Mouse (Mus musculus) kidney, postnatal 25 days (tissue): ENCODE data around the gene Ambp.

Source experiments
- DNase-seq, 2 experiments: peaks; one replicate each; pipeline ENCODE4 v3.0.0; 2021; ENCODE audit warnings: mixed read lengths in 2 of 2

Gene Ambp

DNA sequence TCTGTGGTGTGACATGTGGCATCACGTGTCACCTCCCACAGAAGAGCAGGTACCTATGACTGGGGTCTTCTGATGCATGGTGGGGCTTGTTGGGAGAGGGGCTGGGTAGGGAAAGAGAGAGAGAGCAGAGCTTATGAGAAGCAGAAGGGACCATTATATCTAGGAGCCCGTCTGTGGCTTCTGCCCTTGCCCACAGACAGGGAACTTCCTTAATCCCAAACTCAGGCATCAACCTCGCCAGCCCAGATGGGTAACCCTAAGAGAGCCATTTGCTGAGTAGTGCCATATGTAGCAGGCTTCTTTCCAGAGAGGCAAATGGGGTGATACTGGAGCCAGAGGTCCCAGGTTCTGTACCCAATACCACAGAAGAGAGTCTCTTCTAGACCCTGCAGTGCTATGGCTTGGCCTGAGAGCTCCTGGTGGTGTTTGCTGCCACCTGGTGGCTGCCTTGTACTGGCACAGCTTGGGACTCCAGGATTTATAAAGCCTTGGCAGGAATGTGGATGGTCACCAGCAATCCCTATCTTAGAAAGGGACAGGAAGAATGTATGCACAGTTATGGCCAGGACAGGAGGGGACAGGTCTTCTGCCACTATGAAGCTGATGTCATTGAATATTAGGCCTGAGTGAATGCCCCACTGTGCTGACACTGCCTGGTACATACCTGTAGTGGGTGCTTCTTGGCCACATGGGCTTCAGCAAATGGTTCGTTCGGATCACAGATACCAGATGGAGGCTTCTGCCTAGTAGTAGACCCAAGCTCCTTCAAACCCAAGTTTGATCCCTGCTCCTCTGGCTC, 35.8 kb downstream of the Ambp start:
- DNase-seq, result peak; percentile 85 to 86

- no peak for DNase-seq
Measured at GRCm38 (mm10) chr4:63105651-63106050, 48.9 kb downstream of the Ambp start.

GRCm38 (mm10) chr4:63102025-63102424, 52.6 kb downstream of the Ambp start:
- DNase-seq, result no peak

GRCm38 (mm10) chr4:63100478-63100877, 54.1 kb downstream of the Ambp start:
- peak in 1 of 2 experiments; percentile 2 for DNase-seq

DNA sequence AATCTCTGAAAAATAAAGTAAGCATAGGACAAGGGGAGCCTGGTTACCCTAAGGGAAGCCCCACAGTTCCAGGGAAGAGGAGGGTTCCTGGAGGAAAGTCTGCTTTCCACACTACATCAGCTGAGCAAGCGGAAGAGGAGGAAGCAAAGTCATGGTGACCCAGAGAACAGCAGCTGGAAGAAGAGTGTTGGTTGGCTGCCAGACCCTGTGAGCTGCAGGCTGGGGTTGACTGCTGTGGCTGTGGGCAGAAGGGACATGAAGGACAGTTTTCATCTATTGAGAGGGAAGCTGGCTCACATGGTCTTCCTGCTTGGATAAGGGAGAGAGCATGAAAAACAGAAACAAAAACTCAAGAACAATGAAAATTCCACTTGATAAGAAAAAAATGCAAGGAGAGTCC, 57.0 kb downstream of the Ambp start:
- DNase-seq, result peak; percentile 73 to 75
